In genomic region chr1:154617743-154618455, GRCm38 (mm10) we compare ENCODE assay signal across 15 mouse cellular contexts.
DNase-seq lines count a peak whose midpoint lies in the region; ATAC-seq and TF ChIP-seq lines count a peak whose summit lies in the region.
"Had no signal": no experiment of that assay in that cellular context is flagged by ENCODE, and none has a peak within 500 bp of the region (broad histone marks: within the 10 kb centered on the region; RNA-seq: fewer than 3 reads in every experiment).

No protein-coding gene starts in this region.

- no peaks in the 10 kb centered on the region for H3K79me2 ChIP-seq in CH12.LX (replicated peaks; ENCODE audit: control insufficient read depth, extremely low read depth, insufficient read depth, poor library complexity, severe bottlenecking)

- no peak; the same call in 1 of the 2 replicates for TF ChIP-seq RAD21 in CH12.LX (IDR thresholded peaks at IDR 0.05; ENCODE audit: low read depth, low read length)

- peak; percentile 76 for TF ChIP-seq EP300 in CH12.LX (IDR thresholded peaks at IDR 0.05; ENCODE audit: low read length)

- TF ChIP-seq CTCF in CH12.LX (conservative IDR thresholded peaks at IDR 0.05 in 1 of 2, IDR thresholded peaks at IDR 0.05 in 1 of 2; ENCODE audit: low read depth in 2 of 2, low read length in 2 of 2): no peak

- H3K27me3 ChIP-seq in CH12.LX (replicated peaks): no peaks in the 10 kb centered on the region
- H3K27me3 ChIP-seq: neural tube, embryonic 13.5 days had no signal

- dilution Hi-C loops in CH12.LX (cut with MboI; ENCODE audit: extremely low pct_ligation_motif_present, extremely low pct_unique_long_range_greater_than_20kb, low sequenced_read_pairs): no loop called here

- no peaks in the 10 kb centered on the region for H3K9me3 ChIP-seq in CH12.LX (replicated peaks; ENCODE audit: low read length)
- H3K9me3 ChIP-seq: neural tube, embryonic 13.5 days had no signal

- peaks cover 13 to 27% of the 10 kb centered on the region in 2 experiments for H3K4me1 ChIP-seq in CH12.LX (ENCODE audit: control insufficient read depth in 1 of 2, insufficient read depth in 2 of 2)
- H3K4me1 ChIP-seq: neural tube, embryonic 13.5 days had no signal

- DNase-seq in heart, postnatal 10 days: peak; percentile 9 to 21
- no peak for DNase-seq in heart, postnatal 36 days
- DNase-seq in lung, postnatal 36 days: peak; percentile 5
- no peak for DNase-seq in lung, adult 18-20 months
- DNase-seq in CH12.LX (ENCODE audit: extremely low read depth): peak; percentile 89
- no peak for DNase-seq in gastrocnemius, adult 8-10 months (ENCODE audit: low spot score in 2 of 2)
- no peak for DNase-seq in left cerebral cortex, postnatal 25 days (ENCODE audit: low spot score in 2 of 2)
- DNase-seq: adrenal gland, postnatal 36 days; cerebellum, adult 11-12 months; kidney, adult 8-10 months; right cerebral cortex, postnatal 14 days had no signal

- 0 out of 2 replicates have a peak overlapping the region, but pooled peaks have one; percentile 34 for H3K27ac ChIP-seq in CH12.LX (ENCODE audit: insufficient read depth, low read depth)
- H3K27ac ChIP-seq: liver, embryonic 14.5 days; neural tube, embryonic 13.5 days had no signal

- TF ChIP-seq POLR2A in CH12.LX (IDR thresholded peaks at IDR 0.05; ENCODE audit: low read depth, low read length): no peak

- intact Hi-C loops in heart, postnatal 10 days (cut with DNase I): no loop called here
- intact Hi-C loops in heart, postnatal 36 days (cut with DNase I): no loop called here
- intact Hi-C loops in left cerebral cortex, postnatal 25 days (cut with DNase I): loop anchor here (5.0 kb wide), 2 partner anchors 69 to 109 kb away; no protein-coding TSS in a partner anchor

- 0 out of 2 replicates have a peak, but pooled peaks have one; percentile 41 for ATAC-seq in neutrophil, adult 5-6 weeks (ENCODE audit: extremely low read depth, insufficient number of reproducible peaks, low FRiP score, poor library complexity, severe bottlenecking)
- ATAC-seq: midbrain, embryonic 16.5 days had no signal

- H3K4me3 ChIP-seq in CH12.LX (replicated peaks in 1 of 3; ENCODE audit: low read depth in 2 of 3, low read length in 2 of 3, poor library complexity in 1 of 3): no peak overlapping the region
- H3K4me3 ChIP-seq: neural tube, embryonic 13.5 days had no signal

- peaks cover 0 to 2% of the 10 kb centered on the region in 2 experiments for H3K36me3 ChIP-seq in CH12.LX (replicated peaks in 1 of 2; ENCODE audit: control insufficient read depth in 1 of 2, insufficient read depth in 1 of 2, low read length in 1 of 2)
- H3K36me3 ChIP-seq: neural tube, embryonic 13.5 days had no signal

- in situ Hi-C loops in CH12.LX (cut with MboI; ENCODE audit: low pct_ligation_motif_present, low pct_unique_long_range_greater_than_20kb, low sequenced_read_pairs): no loop called here

- no peak overlapping the region for H3K9ac ChIP-seq in CH12.LX (ENCODE audit: insufficient read depth, low read depth)
- H3K9ac ChIP-seq: liver, embryonic 14.5 days; neural tube, embryonic 13.5 days had no signal

- peak overlapping the region; percentile 66; the same call in 1 of the 2 replicates for H3K4me2 ChIP-seq in CH12.LX (ENCODE audit: insufficient read depth, low read depth, poor library complexity, severe bottlenecking)
- H3K4me2 ChIP-seq: neural tube, embryonic 13.5 days had no signal

TF ChIP-seq in CH12.LX, 34 proteins besides CTCF, POLR2A, EP300 and RAD21:
- no peak for TF ChIP-seq TBP (conservative IDR thresholded peaks at IDR 0.05; ENCODE audit: low read depth, low read length)
- TF ChIP-seq MAX (IDR thresholded peaks at IDR 0.05; ENCODE audit: low read length): peak; percentile 63
- no peak for TF ChIP-seq E2F4 (IDR thresholded peaks at IDR 0.05; ENCODE audit: insufficient replicate concordance, low read depth, low read length)
- TF ChIP-seq CHD2 (IDR thresholded peaks at IDR 0.05; ENCODE audit: low read length): no peak
- TF ChIP-seq ZMIZ1 (IDR thresholded peaks at IDR 0.05; ENCODE audit: low read depth, low read length): no peak
- no peak for TF ChIP-seq NELFE (IDR thresholded peaks at IDR 0.05; ENCODE audit: low read depth, low read length)
- no peak for TF ChIP-seq MAZ (IDR thresholded peaks at IDR 0.05; ENCODE audit: low read depth, low read length)
- TF ChIP-seq UBTF (IDR thresholded peaks at IDR 0.05; ENCODE audit: low read depth, low read length): no peak
- 0 out of 2 replicates have a peak, but pooled peaks have one; percentile 47 for TF ChIP-seq SIN3A (IDR thresholded peaks at IDR 0.05; ENCODE audit: low read length)
- TF ChIP-seq ELF1 (IDR thresholded peaks at IDR 0.05; ENCODE audit: low read depth, low read length): peak; percentile 54; the same call in 1 of the 2 replicates
- no peak for TF ChIP-seq JUN (IDR thresholded peaks at IDR 0.05; ENCODE audit: insufficient read depth, low read depth, low read length)
- TF ChIP-seq TCF12 (IDR thresholded peaks at IDR 0.05; ENCODE audit: low read depth, low read length): peak; percentile 58; the same call in 1 of the 2 replicates
- TF ChIP-seq RCOR1 (conservative IDR thresholded peaks at IDR 0.05; ENCODE audit: low read depth, low read length): no peak
- TF ChIP-seq MEF2A (IDR thresholded peaks at IDR 0.05; ENCODE audit: borderline replicate concordance, low read depth, low read length): no peak
- no peak for TF ChIP-seq POLR2AphosphoS2 (IDR thresholded peaks at IDR 0.05; ENCODE audit: low read depth, low read length)
- TF ChIP-seq MYC (IDR thresholded peaks at IDR 0.05; ENCODE audit: low read depth, low read length): peak; percentile 72; the same call in 1 of the 2 replicates
- TF ChIP-seq HCFC1 (IDR thresholded peaks at IDR 0.05; ENCODE audit: low read depth, low read length): no peak
- TF ChIP-seq ETS1 (conservative IDR thresholded peaks at IDR 0.05; ENCODE audit: low read depth, low read length): peak; percentile 72
- no peak for TF ChIP-seq USF1 (IDR thresholded peaks at IDR 0.05; ENCODE audit: low read depth, low read length)
- TF ChIP-seq CHD1 (IDR thresholded peaks at IDR 0.05; ENCODE audit: low read depth, low read length): no peak
- no peak for TF ChIP-seq PAX5 (IDR thresholded peaks at IDR 0.05; ENCODE audit: low read length)
- no peak for TF ChIP-seq ZC3H11A (IDR thresholded peaks at IDR 0.05; ENCODE audit: low read depth, low read length)
- TF ChIP-seq ZNF384 (IDR thresholded peaks at IDR 0.05; ENCODE audit: low read depth, low read length): peak; percentile 51
- no peak for TF ChIP-seq JUND (conservative IDR thresholded peaks at IDR 0.05; ENCODE audit: low read depth, low read length)
- peak; percentile 92 for TF ChIP-seq BHLHE40 (IDR thresholded peaks at IDR 0.05; ENCODE audit: low read depth, low read length)
- no peak for TF ChIP-seq IRF4 (IDR thresholded peaks at IDR 0.05; ENCODE audit: low read depth, low read length)
- no peak for TF ChIP-seq NRF1 (IDR thresholded peaks at IDR 0.05; ENCODE audit: low read depth, low read length)
- TF ChIP-seq USF2 (conservative IDR thresholded peaks at IDR 0.05; ENCODE audit: low read depth, low read length): no peak
- no peak; the same call in 1 of the 2 replicates for TF ChIP-seq MXI1 (IDR thresholded peaks at IDR 0.05; ENCODE audit: low read depth, low read length)
- TF ChIP-seq GABPA (IDR thresholded peaks at IDR 0.05; ENCODE audit: insufficient replicate concordance, low read depth, low read length): no peak

Comparison
In these comparisons a context has a peak if more than half of its experiments do, and no peak if none do; other contexts are left out.
1. DNase-seq: peak in heart, postnatal 10 days (2 of 2), lung, postnatal 36 days (single experiment) and CH12.LX (single experiment); none in heart, postnatal 36 days (0 of 2), lung, adult 18-20 months (0 of 2), gastrocnemius, adult 8-10 months (0 of 2) and left cerebral cortex, postnatal 25 days (0 of 2).